Mouse (Mus musculus): ENCODE measurements around the gene Sod1.

DNA sequence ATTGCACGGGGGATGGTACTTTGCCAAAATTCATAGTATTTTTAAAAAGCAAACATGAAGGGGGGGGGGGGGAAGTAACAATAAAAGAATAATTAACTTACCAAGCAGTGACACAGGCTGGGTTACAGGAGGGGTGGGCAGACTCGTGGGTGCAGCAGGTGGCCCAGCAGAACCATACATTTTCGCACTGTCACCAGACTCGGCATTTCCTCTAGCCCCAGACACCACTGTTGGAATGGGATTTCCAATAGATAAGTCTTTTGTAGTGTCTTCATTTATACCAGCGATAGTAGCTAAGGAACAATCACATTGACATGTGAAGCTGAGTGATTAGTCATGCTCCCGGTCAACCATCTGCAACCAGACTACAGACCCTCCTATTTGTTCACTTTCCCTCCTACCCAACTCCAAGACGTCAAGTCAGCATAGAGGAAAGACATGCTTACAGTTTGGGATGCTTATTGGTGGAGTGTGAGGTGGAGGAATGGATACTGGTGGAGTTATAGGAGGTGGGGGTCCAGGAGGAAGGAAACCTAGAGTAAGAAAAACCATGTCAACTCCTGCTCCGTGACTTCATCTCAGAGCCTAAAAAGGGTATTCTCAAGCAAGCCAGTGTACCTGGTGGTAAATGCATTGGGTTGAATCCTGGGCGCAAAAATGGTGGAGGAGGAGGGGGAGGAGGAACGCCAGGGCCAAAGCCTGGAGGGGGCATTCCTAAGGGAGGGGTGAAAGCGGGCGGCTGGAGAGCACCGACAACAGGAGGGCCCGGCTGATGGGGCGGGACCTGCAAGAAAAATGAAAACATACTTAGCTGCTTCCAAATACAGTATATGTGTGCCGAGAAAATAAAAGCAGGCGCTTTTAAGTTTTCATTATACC is 22.1 kb downstream of the Sod1 start:
- TF ChIP-seq CTCF (IDR thresholded peaks at IDR 0.05; ENCODE audit: low read depth, low read length) (no peak), TAL1 (conservative IDR thresholded peaks at IDR 0.05; ENCODE audit: low read depth, low read length) (no peak), GATA2 (IDR thresholded peaks at IDR 0.05; ENCODE audit: borderline replicate concordance, low read depth, low read length) (no peak), GATA1 (IDR thresholded peaks at IDR 0.05; ENCODE audit: borderline replicate concordance, low read length) (no peak)
